Mouse (Mus musculus) MEL (cell line): ENCODE results near the gene Il21. TPM values are rescaled to one million over a fixed set of nuclear protein-coding genes. Genes with fewer than 3 reads are reported as not detected.

ENCODE experiments used
- DNase-seq: peaks from one replicate; pipeline ENCODE4 v3.0.0; 2011; ENCODE audit warnings: low read depth, low spot score
- H3K27ac ChIP-seq: 2 replicates; pipeline ENCODE4 v1.5.1; 2012; ENCODE audit warnings: low read depth, mild to moderate bottlenecking, control low read depth, low read length, moderate library complexity; ENCODE audit not compliant: control insufficient read depth
- H3K27me3 ChIP-seq, 2 experiments: fragments of 150-350 bp in 1 of 2; sonication (generic) in 1 of 2; 2 replicates each; pipeline ENCODE4 v1.6.1; 2012; ENCODE audit warnings: low read length in 2 of 2, mild to moderate bottlenecking in 2 of 2, improper control_type of control experiment in 1 of 2, moderate library complexity in 1 of 2; ENCODE audit not compliant: insufficient read depth in 2 of 2, control insufficient read depth in 1 of 2
- H3K36me3 ChIP-seq, 2 experiments: 2 replicates each; pipeline ENCODE4 v1.6.1; 2012 to 2014; ENCODE audit warnings: low read length in 2 of 2, improper control_type of control experiment in 1 of 2, inconsistent platforms in 1 of 2, mild to moderate bottlenecking in 1 of 2; ENCODE audit not compliant: insufficient read depth in 2 of 2, control insufficient read depth in 1 of 2
- H3K4me1 ChIP-seq, 2 experiments: fragments of 150-350 bp in 1 of 2; sonication (generic) in 1 of 2; 2 replicates each; pipeline ENCODE4 v1.6.1; 2012; ENCODE audit warnings: low read length in 2 of 2, improper control_type of control experiment in 1 of 2, mild to moderate bottlenecking in 1 of 2; ENCODE audit not compliant: insufficient read depth in 2 of 2, control insufficient read depth in 1 of 2
- H3K4me3 ChIP-seq, 2 experiments: fragments of 150-350 bp in 1 of 2; sonication (generic) in 1 of 2; 2 replicates each; pipeline ENCODE4 v1.5.1; 2012; ENCODE audit warnings: low read depth in 2 of 2, low read length in 2 of 2, mild to moderate bottlenecking in 2 of 2, moderate library complexity in 2 of 2, control low read depth in 1 of 2, improper control_type of control experiment in 1 of 2; ENCODE audit not compliant: control insufficient read depth in 1 of 2, insufficient read depth in 1 of 2
- H3K79me2 ChIP-seq: 2 replicates; pipeline ENCODE4 v1.6.1; 2012; ENCODE audit warnings: mild to moderate bottlenecking, low read length, moderate library complexity; ENCODE audit not compliant: control insufficient read depth, poor library complexity, insufficient read depth
- H3K9ac ChIP-seq: 2 replicates; pipeline ENCODE4 v1.6.1; 2012; ENCODE audit warnings: low read depth, mild to moderate bottlenecking, control low read depth, low read length, moderate library complexity; ENCODE audit not compliant: control insufficient read depth, poor library complexity, severe bottlenecking
- H3K9me3 ChIP-seq: fragments of 150-350 bp; sonication (generic); replicated peaks from 2 replicates; pipeline ENCODE4 v1.6.1; 2012; ENCODE audit warnings: mild to moderate bottlenecking, low read length, improper control_type of control experiment, moderate library complexity; ENCODE audit not compliant: insufficient read depth
- CHD2 ChIP-seq: IDR thresholded peaks from 2 replicates; pipeline ENCODE4 v1.6.1; 2011; ENCODE audit warnings: low read length, improper control_type of control experiment
- ELF1 ChIP-seq: IDR thresholded peaks from 2 replicates; pipeline ENCODE4 v1.6.1; 2014; ENCODE audit warnings: low read depth, mild to moderate bottlenecking, inconsistent platforms, low read length, improper control_type of control experiment, moderate library complexity
- EP300 ChIP-seq, 2 experiments: IDR thresholded peaks; 2 replicates each; pipeline ENCODE4 v1.6.1; 2011; ENCODE audit warnings: improper control_type of control experiment in 2 of 2, low read length in 2 of 2, low read depth in 1 of 2, mild to moderate bottlenecking in 1 of 2
- GATA1 ChIP-seq: IDR thresholded peaks from 2 replicates; pipeline ENCODE4 v1.6.1; 2011; ENCODE audit warnings: low read depth, low read length, improper control_type of control experiment
- HCFC1 ChIP-seq: IDR thresholded peaks from 2 replicates; pipeline ENCODE4 v1.6.1; 2012; ENCODE audit warnings: low read depth, mild to moderate bottlenecking, inconsistent platforms, low read length, improper control_type of control experiment, moderate library complexity
- JUND ChIP-seq: IDR thresholded peaks from 2 replicates; pipeline ENCODE4 v1.6.1; 2011; ENCODE audit warnings: low read depth, mild to moderate bottlenecking, improper control_type of control experiment, low read length
- KAT2A ChIP-seq: conservative IDR thresholded peaks from 2 replicates; pipeline ENCODE4 v1.6.1; 2012; ENCODE audit warnings: low read depth, low read length, improper control_type of control experiment, inconsistent platforms
- MAFK ChIP-seq: IDR thresholded peaks from 2 replicates; pipeline ENCODE4 v1.6.1; 2011; ENCODE audit warnings: low read depth, mild to moderate bottlenecking, low read length, improper control_type of control experiment, borderline replicate concordance
- MAX ChIP-seq: IDR thresholded peaks from 2 replicates; pipeline ENCODE4 v1.6.1; 2011; ENCODE audit warnings: low read length, improper control_type of control experiment
- MEF2A ChIP-seq: IDR thresholded peaks from 2 replicates; pipeline ENCODE4 v1.6.1; 2014; ENCODE audit warnings: low read depth, mild to moderate bottlenecking, inconsistent platforms, low read length, improper control_type of control experiment; ENCODE audit not compliant: poor library complexity, insufficient replicate concordance, severe bottlenecking; ENCODE audit errors: extremely low read depth
- NELFE ChIP-seq: IDR thresholded peaks from 2 replicates; pipeline ENCODE4 v1.6.1; 2011; ENCODE audit warnings: low read depth, low read length, improper control_type of control experiment
- POLR2A ChIP-seq, 2 experiments: IDR thresholded peaks; 2 replicates each; pipeline ENCODE4 v1.6.1; 2011 to 2012; ENCODE audit warnings: low read length in 2 of 2, mild to moderate bottlenecking in 2 of 2, control low read depth in 1 of 2, improper control_type of control experiment in 1 of 2, low read depth in 1 of 2, moderate library complexity in 1 of 2; ENCODE audit not compliant: control insufficient read depth in 1 of 2, insufficient read depth in 1 of 2, poor library complexity in 1 of 2
- POLR2AphosphoS2 ChIP-seq: IDR thresholded peaks from 2 replicates; pipeline ENCODE4 v1.6.1; 2011; ENCODE audit warnings: low read length, improper control_type of control experiment
- POLR2AphosphoS5 ChIP-seq: IDR thresholded peaks from 2 replicates; pipeline ENCODE4 v1.6.1; 2012; ENCODE audit warnings: low read depth, borderline replicate concordance, mild to moderate bottlenecking, inconsistent platforms, low read length, moderate library complexity, mixed read lengths
- RCOR1 ChIP-seq: IDR thresholded peaks from 2 replicates; pipeline ENCODE4 v1.6.1; 2012; ENCODE audit warnings: low read depth, mild to moderate bottlenecking, inconsistent platforms, low read length, improper control_type of control experiment
- SIN3A ChIP-seq: IDR thresholded peaks from 2 replicates; pipeline ENCODE4 v1.6.1; 2012; ENCODE audit warnings: low read length, improper control_type of control experiment, inconsistent platforms
- SMC3 ChIP-seq: IDR thresholded peaks from 2 replicates; pipeline ENCODE4 v1.6.1; 2011; ENCODE audit warnings: low read depth, low read length, improper control_type of control experiment
- TAL1 ChIP-seq: IDR thresholded peaks from 2 replicates; pipeline ENCODE4 v1.6.1; 2012; ENCODE audit warnings: mild to moderate bottlenecking, inconsistent platforms, low read length, moderate library complexity, mixed read lengths
- TBP ChIP-seq: IDR thresholded peaks from 2 replicates; pipeline ENCODE4 v1.8.0; 2011; ENCODE audit warnings: low read depth, low read length, improper control_type of control experiment
- TCF12 ChIP-seq: IDR thresholded peaks from 2 replicates; pipeline ENCODE4 v1.6.1; 2014; ENCODE audit warnings: low read depth, mild to moderate bottlenecking, inconsistent platforms, low read length, improper control_type of control experiment, moderate library complexity
- USF2 ChIP-seq, 2 experiments: IDR thresholded peaks; 2 replicates each; pipeline ENCODE4 v1.6.1; 2011 to 2012; ENCODE audit warnings: improper control_type of control experiment in 2 of 2, low read length in 2 of 2, borderline replicate concordance in 1 of 2, inconsistent platforms in 1 of 2, low read depth in 1 of 2, mild to moderate bottlenecking in 1 of 2; ENCODE audit not compliant: insufficient read depth in 1 of 2
- ZC3H11A ChIP-seq: IDR thresholded peaks from 2 replicates; pipeline ENCODE4 v1.6.1; 2012; ENCODE audit warnings: low read depth, mild to moderate bottlenecking, inconsistent platforms, low read length, improper control_type of control experiment
- ZKSCAN1 ChIP-seq: IDR thresholded peaks from 2 replicates; pipeline ENCODE4 v1.6.1; 2012; ENCODE audit warnings: low read depth, mild to moderate bottlenecking, inconsistent platforms, low read length, improper control_type of control experiment, moderate library complexity
- ZMIZ1 ChIP-seq: IDR thresholded peaks from 2 replicates; pipeline ENCODE4 v1.6.1; 2012; ENCODE audit warnings: low read depth, mild to moderate bottlenecking, inconsistent platforms, low read length, improper control_type of control experiment, moderate library complexity
- polyA plus RNA-seq, 2 experiments: library from polyadenylated mRNA; stranded (reverse) in 1 of 2; unstranded in 1 of 2; fragments of >175 nt in 1 of 2; fragments of >200 nt in 1 of 2; gene quantifications; 2 replicates each; pipeline versions ENCODE4 v1.2.1 to v1.2.4; 2012; ENCODE audit warnings: low replicate concordance in 2 of 2, low read depth in 1 of 2; ENCODE audit not compliant: insufficient read length in 2 of 2, insufficient read depth in 1 of 2, missing spikeins in 1 of 2
- total RNA-seq: library from RNA; depleted of rRNA; stranded (reverse); fragments of 300-350 nt; gene quantifications from 2 replicates; pipeline ENCODE4 v1.2.3, GENCODE M21; 2012

Il21 gene
- total and polyA plus RNA-seq, 3 experiments: not detected

DNA sequence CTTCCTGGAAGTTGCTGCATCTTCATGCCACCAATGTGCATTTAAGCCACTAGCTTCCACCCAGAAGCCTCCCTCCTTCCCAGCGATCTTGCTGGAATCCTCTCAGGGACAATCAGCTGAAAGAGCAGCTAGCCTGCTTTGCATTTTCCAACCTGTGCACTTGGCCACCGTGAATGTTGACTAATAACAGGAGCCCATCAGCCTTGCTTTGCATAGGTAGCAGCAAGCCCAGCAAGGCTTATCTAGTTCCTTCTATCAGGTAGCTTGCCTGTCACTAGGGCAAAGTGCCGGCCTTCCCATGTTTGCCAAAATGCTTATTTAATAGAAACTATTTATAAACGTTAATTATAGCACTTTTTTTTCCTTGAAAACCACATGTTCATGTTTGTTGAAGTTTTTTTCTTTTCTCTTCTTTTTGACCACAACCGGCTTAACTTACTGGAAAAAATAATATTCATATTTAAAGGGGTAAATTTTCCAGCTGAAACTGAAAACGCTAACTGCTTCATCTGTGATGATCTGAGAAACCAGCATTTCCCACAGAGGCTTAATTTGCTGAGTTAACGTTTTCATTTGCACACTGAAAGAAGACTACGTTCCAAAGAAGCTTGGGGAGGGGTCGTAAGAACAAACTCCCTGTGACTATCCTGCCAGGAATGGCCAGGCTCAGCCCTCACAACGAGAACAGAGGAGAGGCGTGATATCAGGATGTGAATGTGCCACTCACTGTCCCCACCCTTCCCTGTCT, 3.2 kb downstream of the Il21 start:
- H3K79me2 ChIP-seq: no peaks in the 10 kb centered on the region
- no peak overlapping the region for H3K9ac ChIP-seq
- no peak overlapping the region for H3K4me3 ChIP-seq
- H3K9me3 ChIP-seq: no peaks in the 10 kb centered on the region
- no peaks in the 10 kb centered on the region for H3K4me1 ChIP-seq
- no peak for DNase-seq
- TF ChIP-seq RCOR1 (no peak), SMC3 (no peak), POLR2AphosphoS2 (no peak), NELFE (no peak), ZC3H11A (no peak), EP300 (IDR thresholded peaks at IDR 0.05; ENCODE audit: low read depth in 1 of 2, low read length in 2 of 2) (no peak), TCF12 (no peak), JUND (no peak), HCFC1 (no peak), ELF1 (no peak), SIN3A (no peak), GATA1 (no peak)
- TF ChIP-seq, all 39 proteins: peak for 0
- Histone ChIP-seq H3K27me3 (no peaks in the 10 kb centered on the region; a peak in 1 of 4 replicates), H3K27ac (no peak overlapping the region), H3K36me3 (no peaks in the 10 kb centered on the region)

DNA sequence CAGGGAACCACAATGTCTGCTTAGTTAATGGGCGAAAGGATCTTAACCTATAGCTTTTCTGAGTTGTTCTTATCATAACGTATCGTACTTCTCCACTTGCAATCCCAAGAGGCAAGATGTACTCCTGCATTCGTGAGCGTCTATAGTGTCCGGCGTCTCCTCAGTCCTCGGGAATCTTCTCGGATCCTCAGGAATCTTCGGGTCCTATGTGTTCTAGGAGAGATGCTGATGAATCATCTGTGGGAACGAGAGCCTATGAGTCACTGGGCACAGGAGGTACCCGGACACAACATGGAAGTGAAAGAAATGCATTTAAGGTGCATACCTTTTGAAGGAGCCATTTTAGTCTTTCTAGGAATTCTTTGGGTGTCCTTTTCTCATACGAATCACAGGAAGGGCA, 7.3 kb downstream of the Il21 start:
- Histone ChIP-seq H3K9ac (no peak overlapping the region), H3K27me3 (peaks cover 2 to 3% of the 10 kb centered on the region in 2 experiments; a peak in 3 of 4 replicates), H3K9me3 (no peaks in the 10 kb centered on the region), H3K79me2 (no peaks in the 10 kb centered on the region), H3K27ac (no peak overlapping the region), H3K4me3 (no peak overlapping the region), H3K4me1 (no peaks in the 10 kb centered on the region)
- DNase-seq: no peak
- TF ChIP-seq MAFK (no peak), CHD2 (no peak), KAT2A (no peak), ZMIZ1 (no peak), MAX (no peak), USF2 (IDR thresholded peaks at IDR 0.05; ENCODE audit: borderline replicate concordance in 1 of 2, insufficient read depth in 1 of 2, low read depth in 1 of 2, low read length in 2 of 2) (no peak), POLR2AphosphoS5 (no peak), TAL1 (no peak), TBP (no peak), EP300 (IDR thresholded peaks at IDR 0.05; ENCODE audit: low read depth in 1 of 2, low read length in 2 of 2) (no peak), MEF2A (no peak), ZKSCAN1 (no peak), SMC3 (no peak), ZC3H11A (no peak), POLR2A (IDR thresholded peaks at IDR 0.05; ENCODE audit: control insufficient read depth in 1 of 2, insufficient read depth in 1 of 2, low read depth in 1 of 2, low read length in 2 of 2, poor library complexity in 1 of 2) (no peak)
- TF ChIP-seq, all 39 proteins: peak for 0
- H3K36me3 ChIP-seq: no peaks in the 10 kb centered on the region
